Mouse (Mus musculus): ENCODE results near the gene Eif2ak4.

GRCm38 (mm10) chr2:118372901-118373571 is 15.4 kb upstream of the Eif2ak4 start, which contains the start of gene Gpr176:
- TF ChIP-seq POLR2A (IDR thresholded peaks at IDR 0.05; ENCODE audit: low read depth, low read length) (no peak), CTCF (IDR thresholded peaks at IDR 0.05; ENCODE audit: extremely low read depth, insufficient read depth, insufficient read length, insufficient replicate concordance) (no peak)
